Mouse (Mus musculus) large intestine, adult 2 months (tissue): ENCODE results near the gene Pogk. TPM values are rescaled to one million over a fixed set of nuclear protein-coding genes. Genes with fewer than 3 reads are reported as not detected.

ENCODE experiments used
- polyA plus RNA-seq: library from polyadenylated mRNA; depleted of rRNA; stranded (reverse); fragments of >200 nt; gene quantifications from 2 replicates; pipeline ENCODE4 v1.2.3, GENCODE M21; 2012; rRNA removed

Pogk gene
- polyA plus RNA-seq, 1 experiment: 2.2 TPM

Other genes with a start within 250 kb of the Pogk start
- not detected in 2 replicates for gene Mael, start 171.1 kb downstream of the Pogk start, polyA plus RNA-seq
- 0.10 and 0.16 TPM in 2 replicates for gene Ildr2, start 155.7 kb downstream of the Pogk start, polyA plus RNA-seq
- 13.4 and 14.8 TPM in 2 replicates for gene Tada1, start 30.8 kb downstream of the Pogk start, polyA plus RNA-seq
- gene Gm4846, start 87.7 kb upstream of the Pogk start, polyA plus RNA-seq: 0.14 TPM in 1 of 2 replicates, not detected in the other
- gene Gm4847, start 237.8 kb upstream of the Pogk start, polyA plus RNA-seq: not detected in 2 replicates